Mouse (Mus musculus) G1E (cell line): ENCODE measurements around the gene Inhba. TPM values are rescaled to one million over a fixed set of nuclear protein-coding genes. Genes with fewer than 3 reads are reported as not detected.

ENCODE experiments used
- ATAC-seq: 2 replicates; pipeline ENCODE4 v1.8.0; 2016; ENCODE audit warnings: mild to moderate bottlenecking; ENCODE audit not compliant: insufficient number of reproducible peaks, poor library complexity, low FRiP score, severe bottlenecking; ENCODE audit errors: extremely low read depth
- DNase-seq: peaks from one replicate; pipeline ENCODE4 v3.0.0; 2012; ENCODE audit warnings: low spot score
- H3K27me3 ChIP-seq: 2 replicates; pipeline ENCODE4 v1.6.1; 2012; ENCODE audit warnings: mild to moderate bottlenecking, low read length, inconsistent platforms; ENCODE audit not compliant: insufficient read depth
- H3K36me3 ChIP-seq: replicated peaks from 2 replicates; pipeline ENCODE3; 2012; ENCODE audit warnings: mild to moderate bottlenecking, inconsistent platforms
- H3K4me1 ChIP-seq: 2 replicates; pipeline ENCODE4 v1.6.1; 2012; ENCODE audit warnings: low read depth, low read length, inconsistent platforms, mixed read lengths; ENCODE audit not compliant: insufficient read depth
- H3K4me3 ChIP-seq: 2 replicates; pipeline ENCODE4 v1.5.1; 2012; ENCODE audit warnings: low read depth, mild to moderate bottlenecking, inconsistent platforms, low read length, moderate library complexity, mixed read lengths
- H3K9me3 ChIP-seq: replicated peaks from 2 replicates; pipeline ENCODE4 v1.6.1; 2012; ENCODE audit warnings: inconsistent platforms
- CTCF ChIP-seq: IDR thresholded peaks from 2 replicates; pipeline ENCODE4 v1.5.1; 2012; ENCODE audit warnings: low read depth, low read length, inconsistent platforms, mixed read lengths
- GATA1 ChIP-seq: IDR thresholded peaks from 2 replicates; pipeline ENCODE4 v1.6.1; 2012; ENCODE audit warnings: borderline replicate concordance, low read length, inconsistent platforms, mixed read lengths
- GATA2 ChIP-seq: IDR thresholded peaks from 2 replicates; pipeline ENCODE4 v1.6.1; 2012; ENCODE audit warnings: low read depth, low read length, inconsistent platforms, borderline replicate concordance
- POLR2AphosphoS5 ChIP-seq: IDR thresholded peaks from 2 replicates; pipeline ENCODE4 v1.6.1; 2012; ENCODE audit warnings: low read depth, low read length, inconsistent platforms; ENCODE audit not compliant: insufficient replicate concordance
- TAL1 ChIP-seq: conservative IDR thresholded peaks from 2 replicates; pipeline ENCODE4 v1.6.1; 2012; ENCODE audit warnings: low read depth, low read length, inconsistent platforms, mixed read lengths
- polyA plus RNA-seq: library from polyadenylated mRNA; stranded (reverse); fragments of >175 nt; gene quantifications from 2 replicates; pipeline ENCODE4 v1.2.3, GENCODE M21; 2012
- total RNA-seq, 2 experiments: library from RNA; stranded (forward) in 1 of 2; stranded (reverse) in 1 of 2; fragments of 200-1000 nt in 1 of 2; fragments of >200 nt in 1 of 2; fragmentation: Nextera tagmentation in 1 of 2; gene quantifications; 2 replicates each; pipeline ENCODE4 v1.2.3; 2014 to 2017

The Inhba gene
- total and polyA plus RNA-seq, 3 experiments: 0.05 to 1.1 TPM; not detected in 1

DNA sequence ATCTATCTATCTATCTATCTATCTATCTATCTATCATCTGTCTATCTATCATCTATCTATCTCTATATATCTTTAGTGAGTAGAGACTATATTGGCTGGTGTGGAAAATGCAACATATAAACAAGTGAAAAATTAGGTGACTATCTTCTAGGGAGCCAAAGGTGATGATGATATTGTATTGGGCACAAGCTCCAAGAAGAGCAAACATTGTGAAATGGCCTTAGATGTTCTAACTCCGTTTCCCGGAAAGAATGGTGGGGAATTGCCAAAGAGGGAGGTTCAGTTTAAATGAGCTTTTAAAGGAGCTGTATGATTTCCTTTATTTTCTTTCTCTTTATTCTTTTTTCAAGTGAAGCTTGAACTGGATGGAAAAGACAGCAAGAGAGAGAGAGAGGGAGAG is 57.4 kb downstream of the Inhba start:
- DNase-seq (no peak), ATAC-seq (no peak)
- H3K4me1 ChIP-seq: no peaks in the 10 kb centered on the region
- no peaks in the 10 kb centered on the region for H3K27me3 ChIP-seq
- no peak overlapping the region for H3K4me3 ChIP-seq
- H3K36me3 ChIP-seq: no peaks in the 10 kb centered on the region
- no peak for TF ChIP-seq POLR2AphosphoS5
- no peak for TF ChIP-seq GATA1
- no peak for TF ChIP-seq TAL1
- no peak for TF ChIP-seq GATA2
- no peak for TF ChIP-seq CTCF
- no peaks in the 10 kb centered on the region for H3K9me3 ChIP-seq

DNA sequence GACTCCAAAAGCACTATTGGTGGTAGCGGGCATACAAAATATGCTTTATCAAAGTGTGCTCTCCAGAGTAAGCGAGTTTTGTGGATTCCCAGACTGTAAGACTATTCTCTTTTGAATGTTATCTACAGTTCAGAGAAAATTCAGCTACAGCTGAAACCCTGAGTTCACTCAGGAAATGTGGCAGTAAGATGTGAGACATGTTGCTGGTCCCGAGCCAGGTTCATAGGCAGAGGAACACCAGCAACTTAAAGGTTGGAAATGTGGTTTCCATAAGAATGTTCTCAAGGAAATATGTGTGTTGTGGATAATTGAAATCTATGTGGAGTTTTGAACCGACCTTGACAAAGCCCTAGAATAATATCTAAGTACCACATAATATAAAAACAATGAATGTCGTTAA is 65.6 kb downstream of the Inhba start:
- Histone ChIP-seq H3K27me3 (no peaks in the 10 kb centered on the region), H3K4me3 (no peak overlapping the region), H3K9me3 (no peaks in the 10 kb centered on the region), H3K4me1 (no peaks in the 10 kb centered on the region), H3K36me3 (no peaks in the 10 kb centered on the region)
- DNase-seq (no peak), ATAC-seq (no peak)
- TF ChIP-seq GATA2 (no peak), GATA1 (no peak), TAL1 (no peak), CTCF (no peak), POLR2AphosphoS5 (no peak)

DNA sequence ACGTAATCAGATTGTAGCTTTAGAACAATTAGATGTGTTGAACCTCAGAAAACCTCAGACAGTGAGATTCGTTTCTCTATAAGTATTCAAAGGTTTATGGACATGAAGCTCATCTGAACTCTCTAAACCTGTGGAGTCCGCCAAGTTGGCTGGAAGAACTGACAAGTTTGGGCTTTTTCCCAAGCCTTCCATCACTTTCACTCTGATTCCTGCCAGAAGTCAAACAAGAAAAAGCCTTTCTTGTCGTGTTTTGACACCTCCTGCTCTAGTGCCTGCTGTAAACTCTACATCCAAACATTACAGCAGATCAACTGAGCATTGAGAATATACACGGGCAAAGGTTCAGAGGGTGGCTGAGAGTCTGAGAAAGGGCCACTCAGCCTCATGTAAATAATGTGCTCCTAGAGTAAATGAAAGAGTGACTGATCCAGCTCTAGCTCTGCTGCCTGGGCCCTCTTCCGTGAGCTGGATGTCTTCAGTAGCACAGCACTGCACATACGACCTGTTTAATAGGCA is 66.6 kb downstream of the Inhba start:
- TF ChIP-seq POLR2AphosphoS5 (no peak), CTCF (no peak), GATA2 (no peak), GATA1 (no peak), TAL1 (no peak)
- no peaks in the 10 kb centered on the region for H3K27me3 ChIP-seq
- no peak for ATAC-seq
- H3K4me1 ChIP-seq: no peaks in the 10 kb centered on the region
- no peak for DNase-seq
- H3K9me3 ChIP-seq: no peaks in the 10 kb centered on the region
- no peaks in the 10 kb centered on the region for H3K36me3 ChIP-seq
- H3K4me3 ChIP-seq: no peak overlapping the region

DNA sequence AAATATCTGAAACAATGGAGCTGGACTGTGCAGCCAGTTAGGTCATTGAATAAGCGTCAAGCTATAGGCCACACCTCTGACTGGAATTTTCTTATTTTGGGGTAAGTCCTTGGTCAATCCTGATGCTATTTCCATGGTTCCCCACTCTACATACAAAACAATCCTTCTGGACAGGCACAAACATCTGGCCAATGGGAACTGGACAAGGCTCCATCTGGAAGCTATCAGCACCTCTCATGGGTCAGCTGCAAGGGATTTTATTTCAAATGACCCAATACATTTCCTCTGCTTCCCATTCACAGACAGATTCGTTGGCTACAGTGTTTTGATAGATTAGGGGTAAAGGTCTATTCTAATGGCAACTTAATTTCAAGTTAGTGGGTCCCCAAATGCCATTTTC is 68.6 kb downstream of the Inhba start:
- Histone ChIP-seq H3K36me3 (no peaks in the 10 kb centered on the region), H3K9me3 (no peaks in the 10 kb centered on the region), H3K27me3 (no peaks in the 10 kb centered on the region), H3K4me1 (no peaks in the 10 kb centered on the region), H3K4me3 (no peak overlapping the region)
- DNase-seq (no peak), ATAC-seq (no peak)
- TF ChIP-seq GATA1: no peak
- TF ChIP-seq CTCF: no peak
- no peak for TF ChIP-seq POLR2AphosphoS5
- TF ChIP-seq TAL1: no peak
- TF ChIP-seq GATA2: no peak
